Mouse (Mus musculus) heart, embryonic 12.5 days (tissue): ENCODE data around the gene Cstad. TPM values are rescaled to one million over a fixed set of nuclear protein-coding genes. Genes with fewer than 3 reads are reported as not detected.

Experiments
- ATAC-seq: fragments of 200-750 bp; cut with Nextera tagmentation; 2 replicates; pipeline ENCODE4 v1.8.0; 2017; ENCODE audit warnings: moderate TSS enrichment, moderate library complexity; ENCODE audit not compliant: insufficient number of reproducible peaks, low FRiP score
- H3K27ac ChIP-seq: fragments of 300-500 bp; sonication (generic); 2 replicates; pipeline ENCODE4 v1.5.1; 2016; ENCODE audit warnings: mild to moderate bottlenecking, moderate library complexity; ENCODE audit not compliant: poor library complexity, severe bottlenecking
- H3K27me3 ChIP-seq: fragments of 300-500 bp; sonication (generic); replicated peaks from 2 replicates; pipeline ENCODE4 v1.6.1; 2016; ENCODE audit warnings: mild to moderate bottlenecking, moderate library complexity
- H3K36me3 ChIP-seq: fragments of 300-500 bp; sonication (generic); 2 replicates; pipeline ENCODE4 v1.6.1; 2016; ENCODE audit warnings: mild to moderate bottlenecking, moderate library complexity
- H3K4me1 ChIP-seq: fragments of 300-500 bp; sonication (generic); replicated peaks from 2 replicates; pipeline ENCODE4 v1.6.1; 2016; ENCODE audit warnings: mild to moderate bottlenecking
- H3K4me2 ChIP-seq: fragments of 300-500 bp; sonication (generic); 2 replicates; pipeline ENCODE4 v1.6.1; 2016; ENCODE audit warnings: mild to moderate bottlenecking, moderate library complexity
- H3K4me3 ChIP-seq: fragments of 300-500 bp; sonication (generic); 2 replicates; pipeline ENCODE4 v1.5.1; 2016; ENCODE audit warnings: mild to moderate bottlenecking
- H3K9ac ChIP-seq: fragments of 300-500 bp; sonication (generic); 2 replicates; pipeline ENCODE4 v1.6.1; 2016; ENCODE audit warnings: mild to moderate bottlenecking, moderate library complexity
- H3K9me3 ChIP-seq: fragments of 300-500 bp; sonication (generic); replicated peaks from 2 replicates; pipeline ENCODE4 v1.6.1; 2016; ENCODE audit warnings: mild to moderate bottlenecking, moderate library complexity
- WGBS: fragments of 180-500 bp; shearing (Covaris S2); methylation state at CpG from one replicate; pipeline ENCODE4 v1.1.7; 2016; 5-methylcytosine and 5-hydroxymethylcytosine counted together
- polyA plus RNA-seq: library from polyadenylated mRNA; unstranded; fragments of >200 nt; fragmentation: Nextera tagmentation; extraction: Ambion mirVana; gene quantifications from 2 replicates; pipeline ENCODE4 v1.2.1, GENCODE M21; 2016

Cstad gene
- polyA plus RNA-seq, 1 experiment from 2014 or later = 2.0 TPM

GRCm38 (mm10) chr2:30651831-30652230 is 57.0 kb downstream of the Cstad start:
- peak overlapping the region; percentile 57 for H3K4me2 ChIP-seq
- no peak overlapping the region for H3K4me3 ChIP-seq
- peak overlapping the region; percentile 97 for H3K27ac ChIP-seq
- H3K27me3 ChIP-seq = no peaks in the 10 kb centered on the region
- peaks cover 51% of the 10 kb centered on the region for H3K4me1 ChIP-seq
- no peaks in the 10 kb centered on the region for H3K9me3 ChIP-seq
- no peaks in the 10 kb centered on the region for H3K36me3 ChIP-seq
- H3K9ac ChIP-seq = 0 out of 2 replicates have a peak overlapping the region, but pooled peaks have one; percentile 66
- WGBS = 69% methylated on average over 1 of the region's 1 CpGs
- no peak for ATAC-seq

GRCm38 (mm10) chr2:30652581-30653037 is 57.8 kb downstream of the Cstad start:
- peak overlapping the region; percentile 26; the same call in 1 of the 2 replicates for H3K4me3 ChIP-seq
- H3K9ac ChIP-seq = peak overlapping the region; percentile 66
- H3K36me3 ChIP-seq = no peaks in the 10 kb centered on the region
- no peaks in the 10 kb centered on the region for H3K27me3 ChIP-seq
- peak; percentile 54 for ATAC-seq
- H3K4me1 ChIP-seq = peaks cover 51% of the 10 kb centered on the region
- no peaks in the 10 kb centered on the region for H3K9me3 ChIP-seq
- H3K4me2 ChIP-seq = peak overlapping the region; percentile 57
- peak overlapping the region; percentile 97 for H3K27ac ChIP-seq
- 3% methylated on average over 13 of the region's 13 CpGs for WGBS

GRCm38 (mm10) chr2:30653046-30653445 is 58.2 kb downstream of the Cstad start:
- Histone ChIP-seq H3K9me3 (no peaks in the 10 kb centered on the region), H3K4me2 (peak overlapping the region; percentile 57), H3K27ac (peak overlapping the region; percentile 97), H3K4me3 (no peak overlapping the region), H3K4me1 (peaks cover 51% of the 10 kb centered on the region), H3K36me3 (no peaks in the 10 kb centered on the region), H3K9ac (peak overlapping the region; percentile 66), H3K27me3 (no peaks in the 10 kb centered on the region)
- 62% methylated on average over 4 of the region's 4 CpGs for WGBS
- ATAC-seq = no peak

- no peak overlapping the region for H3K4me2 ChIP-seq
- peaks cover 53% of the 10 kb centered on the region for H3K4me1 ChIP-seq
- H3K27ac ChIP-seq = no peak overlapping the region
- no peak overlapping the region for H3K4me3 ChIP-seq
- H3K27me3 ChIP-seq = no peaks in the 10 kb centered on the region
- 96% methylated on average over 9 of the region's 9 CpGs for WGBS
- no peaks in the 10 kb centered on the region for H3K9me3 ChIP-seq
- H3K36me3 ChIP-seq = no peaks in the 10 kb centered on the region
- no peak for ATAC-seq
- no peak overlapping the region for H3K9ac ChIP-seq
Measured at GRCm38 (mm10) chr2:30654158-30654557, 59.3 kb downstream of the Cstad start.

GRCm38 (mm10) chr2:30654582-30654981 is 59.7 kb downstream of the Cstad start:
- no peak overlapping the region for H3K4me3 ChIP-seq
- no peak overlapping the region for H3K4me2 ChIP-seq
- H3K4me1 ChIP-seq = peaks cover 57% of the 10 kb centered on the region
- no peak overlapping the region for H3K27ac ChIP-seq
- no peak for ATAC-seq
- WGBS = 86% methylated on average over 6 of the region's 6 CpGs
- H3K27me3 ChIP-seq = no peaks in the 10 kb centered on the region
- no peaks in the 10 kb centered on the region for H3K36me3 ChIP-seq
- no peaks in the 10 kb centered on the region for H3K9me3 ChIP-seq
- no peak overlapping the region for H3K9ac ChIP-seq

GRCm38 (mm10) chr2:30655746-30656145 is 60.9 kb downstream of the Cstad start:
- no peak overlapping the region for H3K4me2 ChIP-seq
- WGBS = 79% methylated on average over 5 of the region's 5 CpGs
- H3K27ac ChIP-seq = no peak overlapping the region
- peaks cover 69% of the 10 kb centered on the region for H3K4me1 ChIP-seq
- no peak for ATAC-seq
- no peaks in the 10 kb centered on the region for H3K27me3 ChIP-seq
- H3K9ac ChIP-seq = no peak overlapping the region
- H3K36me3 ChIP-seq = no peaks in the 10 kb centered on the region
- no peak overlapping the region for H3K4me3 ChIP-seq
- no peaks in the 10 kb centered on the region for H3K9me3 ChIP-seq

GRCm38 (mm10) chr2:30656711-30657555 is 62.1 kb downstream of the Cstad start:
- no peaks in the 10 kb centered on the region for H3K27me3 ChIP-seq
- H3K4me3 ChIP-seq = no peak overlapping the region
- no peak for ATAC-seq
- H3K27ac ChIP-seq = peak overlapping the region; percentile 96
- 51% methylated on average over 13 of the region's 13 CpGs for WGBS
- no peak overlapping the region for H3K4me2 ChIP-seq
- no peaks in the 10 kb centered on the region for H3K36me3 ChIP-seq
- H3K4me1 ChIP-seq = peaks cover 62% of the 10 kb centered on the region
- H3K9me3 ChIP-seq = no peaks in the 10 kb centered on the region
- peak overlapping the region; percentile 32 for H3K9ac ChIP-seq

GRCm38 (mm10) chr2:30657674-30658479 is 63.0 kb downstream of the Cstad start:
- peak; percentile 28 for ATAC-seq
- Histone ChIP-seq H3K4me3 (peak overlapping the region; percentile 45), H3K4me1 (peaks cover 53% of the 10 kb centered on the region), H3K36me3 (no peaks in the 10 kb centered on the region), H3K27me3 (no peaks in the 10 kb centered on the region), H3K9me3 (no peaks in the 10 kb centered on the region), H3K4me2 (peak overlapping the region; percentile 79), H3K27ac (peak overlapping the region; percentile 96), H3K9ac (peak overlapping the region; percentile 72)
- WGBS = 2% methylated on average over 42 of the region's 42 CpGs

- Histone ChIP-seq H3K9ac (peak overlapping the region; percentile 83), H3K27ac (peak overlapping the region; percentile 96), H3K4me1 (peaks cover 47% of the 10 kb centered on the region), H3K4me2 (peak overlapping the region; percentile 79), H3K36me3 (no peaks in the 10 kb centered on the region), H3K9me3 (no peaks in the 10 kb centered on the region), H3K27me3 (no peaks in the 10 kb centered on the region), H3K4me3 (peak overlapping the region; percentile 45)
- 0% methylated on average over 45 of the region's 45 CpGs for whole genome bisulfite sequencing
- peak; percentile 90 for ATAC-seq
Measured at GRCm38 (mm10) chr2:30658480-30658843, 63.6 kb downstream of the Cstad start.
